Mouse (Mus musculus): ENCODE data around the gene Cd59b. TPM values are rescaled to one million over a fixed set of nuclear protein-coding genes. Genes with fewer than 3 reads are reported as not detected.

Cd59b gene
- polyA plus RNA-seq, 1 experiment from 2014 or later, result 3.4 TPM

- peaks cover 72% of the 10 kb centered on the region for H3K36me3 ChIP-seq
Measured at GRCm38 (mm10) chr2:104038236-104038635, 31.4 kb upstream of the Cd59b start.

GRCm38 (mm10) chr2:104041632-104042031 is 28.0 kb upstream of the Cd59b start:
- no peak for ATAC-seq (ENCODE audit: insufficient number of reproducible peaks, insufficient read depth, low FRiP score, low TSS enrichment, low read depth)
- Histone ChIP-seq H3K36me3 (peaks cover 62% of the 10 kb centered on the region), H3K27ac (no peak overlapping the region), H3K4me1 (replicated peaks) (no peaks in the 10 kb centered on the region), H3K27me3 (no peaks in the 10 kb centered on the region), H3K4me3 (replicated peaks) (no peak overlapping the region), H3K4me2 (no peak overlapping the region), H3K9me3 (no peaks in the 10 kb centered on the region), H3K9ac (replicated peaks) (no peak overlapping the region)
- WGBS, result 86% methylated on average over 5 of the region's 5 CpGs

More at GRCm38 (mm10) chr2:104038236-104038635, 31.4 kb upstream of the Cd59b start:
- H3K4me2 ChIP-seq, result no peak overlapping the region
- WGBS, result 71% methylated on average over 2 of the region's 2 CpGs
- no peaks in the 10 kb centered on the region for H3K27me3 ChIP-seq
- H3K9me3 ChIP-seq, result no peaks in the 10 kb centered on the region
- no peaks in the 10 kb centered on the region for H3K4me1 ChIP-seq (replicated peaks)
- no peak overlapping the region for H3K9ac ChIP-seq (replicated peaks)
- no peak overlapping the region for H3K27ac ChIP-seq
- H3K4me3 ChIP-seq (replicated peaks), result no peak overlapping the region
- no peak for ATAC-seq (ENCODE audit: insufficient number of reproducible peaks, insufficient read depth, low FRiP score, low TSS enrichment, low read depth)

GRCm38 (mm10) chr2:104042766-104043165 is 26.9 kb upstream of the Cd59b start:
- peaks cover 57% of the 10 kb centered on the region for H3K36me3 ChIP-seq
- 95% methylated on average over 15 of the region's 15 CpGs for WGBS
- no peak overlapping the region for H3K4me3 ChIP-seq (replicated peaks)
- no peak overlapping the region for H3K4me2 ChIP-seq
- H3K27me3 ChIP-seq, result no peaks in the 10 kb centered on the region
- H3K9ac ChIP-seq (replicated peaks), result no peak overlapping the region
- H3K9me3 ChIP-seq, result no peaks in the 10 kb centered on the region
- no peak for ATAC-seq (ENCODE audit: insufficient number of reproducible peaks, insufficient read depth, low FRiP score, low TSS enrichment, low read depth)
- H3K4me1 ChIP-seq (replicated peaks), result no peaks in the 10 kb centered on the region
- H3K27ac ChIP-seq, result no peak overlapping the region

GRCm38 (mm10) chr2:104043624-104044478 is 25.8 kb upstream of the Cd59b start:
- H3K9ac ChIP-seq (replicated peaks), result no peak overlapping the region
- WGBS, result 49% methylated on average over 5 of the region's 5 CpGs
- no peaks in the 10 kb centered on the region for H3K27me3 ChIP-seq
- H3K9me3 ChIP-seq, result no peaks in the 10 kb centered on the region
- H3K36me3 ChIP-seq, result peaks cover 66% of the 10 kb centered on the region
- H3K4me1 ChIP-seq (replicated peaks), result no peaks in the 10 kb centered on the region
- H3K27ac ChIP-seq, result no peak overlapping the region
- no peak overlapping the region for H3K4me2 ChIP-seq
- no peak overlapping the region for H3K4me3 ChIP-seq (replicated peaks)
- ATAC-seq (ENCODE audit: insufficient number of reproducible peaks, insufficient read depth, low FRiP score, low TSS enrichment, low read depth), result no peak

GRCm38 (mm10) chr2:104044479-104045080 is 25.1 kb upstream of the Cd59b start:
- H3K9me3 ChIP-seq, result no peaks in the 10 kb centered on the region
- no peaks in the 10 kb centered on the region for H3K4me1 ChIP-seq (replicated peaks)
- no peaks in the 10 kb centered on the region for H3K27me3 ChIP-seq
- H3K4me3 ChIP-seq (replicated peaks), result no peak overlapping the region
- no peak overlapping the region for H3K4me2 ChIP-seq
- no peak overlapping the region for H3K27ac ChIP-seq
- ATAC-seq (ENCODE audit: insufficient number of reproducible peaks, insufficient read depth, low FRiP score, low TSS enrichment, low read depth), result no peak
- peaks cover 63% of the 10 kb centered on the region for H3K36me3 ChIP-seq
- WGBS, result 74% methylated on average over 1 of the region's 1 CpGs
- no peak overlapping the region for H3K9ac ChIP-seq (replicated peaks)

- H3K9ac ChIP-seq (replicated peaks), result no peak overlapping the region
Measured at GRCm38 (mm10) chr2:104058381-104058780, 11.3 kb upstream of the Cd59b start.

GRCm38 (mm10) chr2:104058954-104059353 is 10.7 kb upstream of the Cd59b start:
- no peaks in the 10 kb centered on the region for H3K27me3 ChIP-seq
- H3K9ac ChIP-seq (replicated peaks), result no peak overlapping the region
- no peak overlapping the region for H3K4me2 ChIP-seq
- ATAC-seq (ENCODE audit: insufficient number of reproducible peaks, insufficient read depth, low FRiP score, low TSS enrichment, low read depth), result no peak
- no peak overlapping the region for H3K4me3 ChIP-seq (replicated peaks)
- no peaks in the 10 kb centered on the region for H3K9me3 ChIP-seq
- 92% methylated on average over 4 of the region's 4 CpGs for WGBS
- peaks cover 47% of the 10 kb centered on the region for H3K36me3 ChIP-seq
- no peaks in the 10 kb centered on the region for H3K4me1 ChIP-seq (replicated peaks)
- no peak overlapping the region for H3K27ac ChIP-seq

More at GRCm38 (mm10) chr2:104058381-104058780, 11.3 kb upstream of the Cd59b start:
- no peaks in the 10 kb centered on the region for H3K9me3 ChIP-seq
- no peaks in the 10 kb centered on the region for H3K27me3 ChIP-seq
- no peak for ATAC-seq (ENCODE audit: insufficient number of reproducible peaks, insufficient read depth, low FRiP score, low TSS enrichment, low read depth)
- no peak overlapping the region for H3K4me2 ChIP-seq
- H3K4me3 ChIP-seq (replicated peaks), result no peak overlapping the region
- peaks cover 53% of the 10 kb centered on the region for H3K36me3 ChIP-seq
- no peak overlapping the region for H3K27ac ChIP-seq
- 89% methylated on average over 1 of the region's 1 CpGs for WGBS
- H3K4me1 ChIP-seq (replicated peaks), result no peaks in the 10 kb centered on the region

GRCm38 (mm10) chr2:104059786-104060185 is 9.9 kb upstream of the Cd59b start:
- H3K27me3 ChIP-seq, result no peaks in the 10 kb centered on the region
- H3K36me3 ChIP-seq, result peaks cover 39% of the 10 kb centered on the region
- 81% methylated on average over 10 of the region's 10 CpGs for WGBS
- no peaks in the 10 kb centered on the region for H3K9me3 ChIP-seq
- no peak overlapping the region for H3K9ac ChIP-seq (replicated peaks)
- H3K27ac ChIP-seq, result no peak overlapping the region
- no peak for ATAC-seq (ENCODE audit: insufficient number of reproducible peaks, insufficient read depth, low FRiP score, low TSS enrichment, low read depth)
- no peak overlapping the region for H3K4me2 ChIP-seq
- no peaks in the 10 kb centered on the region for H3K4me1 ChIP-seq (replicated peaks)
- no peak overlapping the region for H3K4me3 ChIP-seq (replicated peaks)

- Histone ChIP-seq H3K27me3 (no peaks in the 10 kb centered on the region), H3K4me1 (replicated peaks) (no peaks in the 10 kb centered on the region), H3K27ac (no peak overlapping the region), H3K36me3 (peaks cover 31% of the 10 kb centered on the region), H3K4me2 (no peak overlapping the region), H3K9ac (replicated peaks) (no peak overlapping the region), H3K9me3 (no peaks in the 10 kb centered on the region), H3K4me3 (replicated peaks) (no peak overlapping the region)
- ATAC-seq (ENCODE audit: insufficient number of reproducible peaks, insufficient read depth, low FRiP score, low TSS enrichment, low read depth), result no peak
- 96% methylated on average over 6 of the region's 6 CpGs for WGBS
Measured at GRCm38 (mm10) chr2:104060996-104061395, 8.7 kb upstream of the Cd59b start.

GRCm38 (mm10) chr2:104062665-104063064 is 7.0 kb upstream of the Cd59b start:
- Histone ChIP-seq H3K27ac (no peak overlapping the region), H3K9me3 (no peaks in the 10 kb centered on the region), H3K36me3 (peaks cover 30% of the 10 kb centered on the region), H3K9ac (replicated peaks) (no peak overlapping the region), H3K4me3 (replicated peaks) (no peak overlapping the region), H3K4me2 (no peak overlapping the region), H3K4me1 (replicated peaks) (no peaks in the 10 kb centered on the region), H3K27me3 (no peaks in the 10 kb centered on the region)
- ATAC-seq (ENCODE audit: insufficient number of reproducible peaks, insufficient read depth, low FRiP score, low TSS enrichment, low read depth), result no peak

GRCm38 (mm10) chr2:104064152-104064551 is 5.5 kb upstream of the Cd59b start:
- Histone ChIP-seq H3K9me3 (no peaks in the 10 kb centered on the region), H3K9ac (replicated peaks) (no peak overlapping the region), H3K4me1 (replicated peaks) (no peaks in the 10 kb centered on the region), H3K4me2 (no peak overlapping the region), H3K36me3 (peaks cover 22% of the 10 kb centered on the region), H3K27me3 (no peaks in the 10 kb centered on the region), H3K27ac (no peak overlapping the region), H3K4me3 (replicated peaks) (no peak overlapping the region)
- ATAC-seq (ENCODE audit: insufficient number of reproducible peaks, insufficient read depth, low FRiP score, low TSS enrichment, low read depth), result no peak
- 80% methylated on average over 2 of the region's 2 CpGs for WGBS

Data from limb, embryonic 12.5 days (tissue).